Mouse (Mus musculus) hindbrain, embryonic 14.5 days (tissue): ENCODE measurements around the gene Olfr1015. TPM values are rescaled to one million over a fixed set of nuclear protein-coding genes. Genes with fewer than 3 reads are reported as not detected.

Experiments
- polyA plus RNA-seq: library from polyadenylated mRNA; unstranded; fragments of >200 nt; fragmentation: Nextera tagmentation; extraction: Ambion mirVana; gene quantifications from 2 replicates; pipeline ENCODE4 v1.2.1, GENCODE M21; 2014

The Olfr1015 gene
- polyA plus RNA-seq, 1 experiment from 2014 or later = not detected

Other genes with a start within 250 kb of the Olfr1015 start
- gene Olfr996, start 202.8 kb upstream of the Olfr1015 start, polyA plus RNA-seq = not detected in 2 replicates
- gene Olfr998, start 193.1 kb upstream of the Olfr1015 start, polyA plus RNA-seq = not detected in 2 replicates
- not detected in 2 replicates for gene Olfr1000, start 170.1 kb upstream of the Olfr1015 start, polyA plus RNA-seq
- not detected in 2 replicates for gene Olfr1002, start 131.3 kb upstream of the Olfr1015 start, polyA plus RNA-seq
- gene Olfr154, start 117.6 kb upstream of the Olfr1015 start, polyA plus RNA-seq = not detected in 2 replicates
- not detected in 2 replicates for gene Olfr1006, start 103.2 kb upstream of the Olfr1015 start, polyA plus RNA-seq
- not detected in 2 replicates for gene Olfr1008, start 92.6 kb upstream of the Olfr1015 start, polyA plus RNA-seq
- gene Olfr1009, start 66.6 kb upstream of the Olfr1015 start, polyA plus RNA-seq = not detected in 2 replicates
- not detected in 2 replicates for gene Olfr1012, start 19.3 kb upstream of the Olfr1015 start, polyA plus RNA-seq
- gene Olfr1013, start 14.9 kb upstream of the Olfr1015 start, polyA plus RNA-seq = not detected in 2 replicates
- gene Olfr1014, start 9.3 kb upstream of the Olfr1015 start, polyA plus RNA-seq = not detected in 2 replicates
- not detected in 2 replicates for gene Olfr1016, start 20.5 kb downstream of the Olfr1015 start, polyA plus RNA-seq
- not detected in 2 replicates for gene Olfr1018, start 36.5 kb downstream of the Olfr1015 start, polyA plus RNA-seq
- not detected in 2 replicates for gene Olfr1019, start 63.5 kb downstream of the Olfr1015 start, polyA plus RNA-seq
- gene Olfr1020, start 65.0 kb downstream of the Olfr1015 start, polyA plus RNA-seq = not detected in 2 replicates
- gene Olfr1022, start 86.6 kb downstream of the Olfr1015 start, polyA plus RNA-seq = not detected in 2 replicates
- gene Olfr1023, start 103.6 kb downstream of the Olfr1015 start, polyA plus RNA-seq = not detected in 2 replicates
- gene Olfr1024, start 123.0 kb downstream of the Olfr1015 start, polyA plus RNA-seq = not detected in 2 replicates
- not detected in 2 replicates for gene Olfr1025-ps1, start 133.2 kb downstream of the Olfr1015 start, polyA plus RNA-seq
- gene Olfr1026, start 139.5 kb downstream of the Olfr1015 start, polyA plus RNA-seq = not detected in 2 replicates
- gene Olfr1028, start 168.4 kb downstream of the Olfr1015 start, polyA plus RNA-seq = not detected in 2 replicates
- not detected in 2 replicates for gene Olfr1029, start 191.9 kb downstream of the Olfr1015 start, polyA plus RNA-seq
- not detected in 2 replicates for gene Olfr1030, start 197.3 kb downstream of the Olfr1015 start, polyA plus RNA-seq
- gene Olfr1031, start 208.3 kb downstream of the Olfr1015 start, polyA plus RNA-seq = not detected in 2 replicates
- gene Olfr1032, start 223.5 kb downstream of the Olfr1015 start, polyA plus RNA-seq = not detected in 2 replicates
- 0.22 TPM in 1 of 2 replicates, not detected in the other for gene Olfr1033, start 238.6 kb downstream of the Olfr1015 start, polyA plus RNA-seq